Mouse (Mus musculus) kidney, embryonic 16.5 days (tissue): Measurements from ENCODE around the gene Ggct. TPM values are rescaled to one million over a fixed set of nuclear protein-coding genes. Genes with fewer than 3 reads are reported as not detected.

Experiments
- ATAC-seq: fragments of 200-750 bp; cut with Nextera tagmentation; 2 replicates; pipeline ENCODE4 v1.8.0; 2017; ENCODE audit warnings: moderate TSS enrichment; ENCODE audit not compliant: low FRiP score, low TSS enrichment
- H3K27ac ChIP-seq: fragments of 300-500 bp; sonication (generic); 2 replicates; pipeline ENCODE4 v1.5.1; 2014; ENCODE audit warnings: low read length
- H3K27me3 ChIP-seq: fragments of 300-500 bp; sonication (generic); 2 replicates; pipeline ENCODE4 v1.6.1; 2014; ENCODE audit warnings: low read length, control low read depth, mixed read lengths; ENCODE audit not compliant: insufficient read depth
- H3K36me3 ChIP-seq: fragments of 300-500 bp; sonication (generic); 2 replicates; pipeline ENCODE4 v1.6.1; 2014; ENCODE audit warnings: low read length, control low read depth, mixed read lengths; ENCODE audit not compliant: insufficient read depth
- H3K4me1 ChIP-seq: fragments of 300-500 bp; sonication (generic); 2 replicates; pipeline ENCODE4 v1.6.1; 2014; ENCODE audit warnings: low read length, control low read depth, mixed read lengths; ENCODE audit not compliant: insufficient read depth
- H3K4me2 ChIP-seq: fragments of 300-500 bp; sonication (generic); replicated peaks from 2 replicates; pipeline ENCODE4 v1.6.1; 2014; ENCODE audit warnings: low read depth, low read length
- H3K4me3 ChIP-seq: fragments of 300-500 bp; sonication (generic); 2 replicates; pipeline ENCODE4 v1.5.1; 2014; ENCODE audit warnings: mild to moderate bottlenecking, low read length
- H3K9ac ChIP-seq: fragments of 300-500 bp; sonication (generic); replicated peaks from 2 replicates; pipeline ENCODE4 v1.6.1; 2014; ENCODE audit warnings: low read length
- H3K9me3 ChIP-seq: fragments of 300-500 bp; sonication (generic); 2 replicates; pipeline ENCODE4 v1.6.1; 2016; ENCODE audit warnings: low read length, control low read depth
- WGBS: fragments of 180-500 bp; shearing (Covaris S2); extraction: QIAGEN DNeasy Blood & Tissue Kit; methylation state at CpG from one replicate; pipeline ENCODE4 v1.1.7; 2014; 5-methylcytosine and 5-hydroxymethylcytosine counted together
- polyA plus RNA-seq: library from polyadenylated mRNA; unstranded; fragments of >200 nt; fragmentation: Nextera tagmentation; extraction: Ambion mirVana; gene quantifications from 2 replicates; pipeline ENCODE4 v1.2.1, GENCODE M21; 2015

The Ggct gene
- polyA plus RNA-seq: 7.9 and 9.8 TPM in 2 replicates

DNA sequence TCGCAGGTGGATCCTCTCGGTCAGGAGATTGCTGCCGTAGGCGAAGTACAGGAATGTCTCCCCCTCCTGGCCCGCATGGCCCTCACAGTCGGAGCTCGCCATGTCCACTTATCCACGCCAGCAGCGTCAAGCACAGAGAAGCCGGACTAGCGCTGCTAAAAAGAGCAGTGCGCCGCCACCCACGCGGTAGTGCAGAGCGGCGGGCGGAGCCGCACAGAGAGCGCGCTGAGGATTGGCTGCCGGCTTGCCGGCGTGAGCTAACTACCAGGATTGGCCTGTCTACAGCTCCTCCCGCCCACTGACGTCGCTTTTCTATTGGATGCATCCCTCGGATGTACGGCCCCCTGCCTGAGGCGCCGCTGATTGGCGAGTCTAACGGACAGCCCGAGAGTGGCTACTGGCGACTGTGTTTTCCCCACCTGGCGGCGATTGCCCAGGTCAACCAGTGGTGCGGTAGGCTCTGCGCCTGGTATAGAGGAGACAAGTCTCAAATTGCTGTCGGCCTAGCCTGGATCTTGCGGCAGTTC, at the start of gene Ggct:
TSS of gene Ggct (minus strand) at position 217 of the 527 bp plus-strand sequence.
- peaks cover 6% of the 10 kb centered on the region; the same call in 1 of the 2 replicates for H3K4me1 ChIP-seq
- H3K27me3 ChIP-seq: no peaks in the 10 kb centered on the region
- peak within 1 kb of the TSS; percentile 87 for H3K4me2 ChIP-seq
- ATAC-seq: peak; percentile 100
- peak within 1 kb of the TSS; percentile 61 for H3K9ac ChIP-seq
- no peaks in the 10 kb centered on the region for H3K36me3 ChIP-seq
- WGBS: under 1% methylated on average over 41 of the region's 41 CpGs
- H3K27ac ChIP-seq: peak within 1 kb of the TSS; percentile 22; the same call in 1 of the 2 replicates
- peak within 1 kb of the TSS; percentile 50 for H3K4me3 ChIP-seq
- H3K9me3 ChIP-seq: no peaks in the 10 kb centered on the region

DNA sequence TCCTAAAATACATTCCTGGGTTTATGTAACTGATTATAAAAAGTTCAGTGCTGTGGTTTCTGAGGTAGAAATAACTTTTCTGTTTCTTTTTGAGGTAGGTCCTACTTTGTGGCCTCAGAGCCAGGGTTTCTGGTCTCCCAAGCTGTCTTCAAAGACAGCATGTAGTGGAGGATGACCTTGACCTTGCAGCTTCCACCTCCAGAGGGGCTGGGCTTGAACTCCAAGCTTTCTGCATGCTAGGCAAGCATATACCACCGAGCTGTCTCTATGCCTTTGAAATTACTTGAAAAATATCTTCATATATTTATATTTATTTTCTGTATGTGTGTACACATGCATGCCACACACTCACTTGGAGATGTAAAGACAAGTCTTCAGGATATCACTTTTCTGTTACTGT, 47.3 kb upstream of the Ggct start:
- H3K36me3 ChIP-seq: no peaks in the 10 kb centered on the region
- no peaks in the 10 kb centered on the region for H3K27me3 ChIP-seq
- 71% methylated on average over 1 of the region's 1 CpGs for WGBS
- no peak for ATAC-seq
- no peak overlapping the region for H3K9ac ChIP-seq
- no peak overlapping the region for H3K4me2 ChIP-seq
- no peak overlapping the region for H3K4me3 ChIP-seq
- H3K27ac ChIP-seq: no peak overlapping the region
- H3K4me1 ChIP-seq: peaks cover 16% of the 10 kb centered on the region
- H3K9me3 ChIP-seq: no peaks in the 10 kb centered on the region

DNA sequence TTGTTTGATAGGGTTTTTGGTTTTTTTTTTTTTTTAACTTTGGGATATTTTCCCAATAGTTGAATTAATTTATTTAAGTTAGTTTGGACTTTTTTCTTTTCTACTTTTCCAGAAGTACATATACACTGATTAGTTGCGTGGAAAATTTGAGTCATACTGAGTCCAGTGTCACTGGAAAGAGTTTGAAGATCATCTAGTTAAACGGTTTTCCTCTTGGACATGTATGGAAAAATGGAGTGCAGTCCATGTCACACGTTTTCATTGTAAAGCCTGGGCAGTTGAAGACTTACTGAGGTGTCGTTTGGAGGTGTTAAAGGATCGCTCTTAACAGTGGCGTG, 46.7 kb upstream of the Ggct start:
- ATAC-seq: no peak
- no peaks in the 10 kb centered on the region for H3K9me3 ChIP-seq
- WGBS: 64% methylated on average over 6 of the region's 6 CpGs

DNA sequence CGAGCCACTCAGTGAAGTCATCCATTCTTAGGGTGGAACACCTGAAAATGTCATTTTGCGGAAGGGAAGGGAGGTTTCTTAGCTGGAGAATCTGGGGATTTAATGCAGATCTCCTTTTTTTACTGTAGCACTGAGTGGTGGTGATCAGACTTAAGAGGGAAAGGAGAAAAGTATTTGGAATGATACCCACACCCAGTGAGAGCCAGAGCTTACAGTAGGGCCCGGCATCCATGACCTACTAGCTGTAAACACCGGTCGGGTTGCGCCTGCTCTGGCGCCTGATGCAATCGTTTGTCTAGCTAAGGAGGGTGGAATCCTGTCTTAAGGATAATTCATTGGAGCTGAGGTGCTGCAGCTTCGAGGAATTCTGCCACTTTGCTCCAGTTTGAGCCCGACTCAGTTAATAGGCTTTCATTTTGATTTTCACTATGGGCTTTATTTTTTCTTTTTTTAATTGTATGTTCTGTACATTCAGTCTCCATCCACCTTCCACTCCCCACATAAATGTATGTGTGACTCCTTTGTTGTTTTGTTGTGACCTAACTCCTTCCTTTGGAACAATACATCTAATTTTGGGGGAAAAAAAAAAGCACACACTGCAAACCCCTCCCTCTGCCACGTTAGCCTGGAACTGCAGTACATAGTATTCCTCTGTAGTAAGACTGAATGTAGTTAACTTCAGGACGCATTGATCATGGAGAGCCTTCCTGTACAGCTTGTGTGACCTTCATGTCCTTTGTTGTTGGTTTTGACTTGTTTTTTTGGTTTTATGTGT, 46.1 kb upstream of the Ggct start:
- H3K4me1 ChIP-seq: peaks cover 16% of the 10 kb centered on the region
- no peaks in the 10 kb centered on the region for H3K9me3 ChIP-seq
- H3K4me3 ChIP-seq: peak overlapping the region; percentile 82
- H3K4me2 ChIP-seq: peak overlapping the region; percentile 82
- WGBS: 3% methylated on average over 12 of the region's 12 CpGs
- H3K27ac ChIP-seq: peak overlapping the region; percentile 81
- no peak for ATAC-seq
- H3K36me3 ChIP-seq: no peaks in the 10 kb centered on the region
- no peaks in the 10 kb centered on the region for H3K27me3 ChIP-seq
- peak overlapping the region; percentile 97 for H3K9ac ChIP-seq

More for the DNA sequence above, 46.7 kb upstream of the Ggct start:
- Histone ChIP-seq H3K27me3 (no peaks in the 10 kb centered on the region), H3K27ac (no peak overlapping the region), H3K9ac (peak overlapping the region; percentile 97; the same call in 1 of the 2 replicates), H3K4me3 (peak overlapping the region; percentile 82), H3K4me1 (peaks cover 16% of the 10 kb centered on the region), H3K4me2 (peak overlapping the region; percentile 82), H3K36me3 (no peaks in the 10 kb centered on the region)

DNA sequence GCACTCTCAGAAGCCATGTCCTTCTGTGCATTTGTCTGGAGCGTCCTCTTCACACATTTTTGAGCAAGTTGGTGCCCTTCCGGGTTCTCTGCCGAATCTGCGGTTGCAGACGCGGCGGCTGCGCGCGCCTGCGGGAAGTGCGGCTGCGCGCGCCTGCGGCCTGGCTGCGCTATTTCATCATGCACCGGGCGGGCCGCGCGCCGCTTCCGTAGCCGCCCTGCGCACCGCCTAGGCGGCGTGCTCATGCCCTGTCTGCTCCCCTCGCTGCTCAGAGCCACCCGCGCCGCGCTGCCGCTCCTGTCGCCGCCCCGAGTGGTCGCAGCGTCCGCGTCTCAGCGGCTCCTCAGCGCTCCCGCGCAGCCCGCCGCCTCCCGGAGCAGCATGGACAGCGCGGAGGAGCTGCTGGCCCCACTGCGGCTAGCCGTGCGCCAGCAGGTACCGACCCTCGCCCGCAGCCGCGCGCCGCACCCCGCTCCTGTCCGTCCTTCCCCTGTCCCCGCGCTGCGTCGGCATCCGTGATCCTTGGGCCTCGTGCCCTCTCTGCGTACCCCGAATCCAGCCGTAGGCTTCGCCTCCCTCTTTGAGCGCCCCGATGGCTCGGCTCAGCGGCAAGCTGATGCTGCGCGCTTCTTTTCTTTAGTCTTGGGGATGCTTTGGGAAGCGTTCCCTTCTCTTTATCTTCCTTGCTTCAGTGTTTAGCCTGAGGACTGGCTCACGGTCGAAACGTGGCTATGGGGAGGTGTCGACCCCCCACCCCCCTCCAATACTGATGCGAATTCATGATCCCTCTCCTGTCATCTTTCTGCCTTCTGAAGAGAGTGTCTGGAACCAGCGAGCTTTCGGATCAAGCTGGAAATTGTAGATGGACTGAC, 45.3 kb upstream of the Ggct start, which contains the start of gene Gars:
TSS of gene Gars (plus strand) at position 209 of the 872 bp plus-strand sequence.
- H3K9ac ChIP-seq: peak within 1 kb of the TSS; percentile 97
- H3K4me3 ChIP-seq: peak within 1 kb of the TSS; percentile 82
- 0% methylated on average over 87 of the region's 87 CpGs for WGBS
- H3K36me3 ChIP-seq: no peaks in the 10 kb centered on the region
- H3K27ac ChIP-seq: peak within 1 kb of the TSS; percentile 81
- ATAC-seq: peak; percentile 95
- peaks cover 12% of the 10 kb centered on the region for H3K4me1 ChIP-seq
- peak within 1 kb of the TSS; percentile 82 for H3K4me2 ChIP-seq
- H3K27me3 ChIP-seq: no peaks in the 10 kb centered on the region
- no peaks in the 10 kb centered on the region for H3K9me3 ChIP-seq

DNA sequence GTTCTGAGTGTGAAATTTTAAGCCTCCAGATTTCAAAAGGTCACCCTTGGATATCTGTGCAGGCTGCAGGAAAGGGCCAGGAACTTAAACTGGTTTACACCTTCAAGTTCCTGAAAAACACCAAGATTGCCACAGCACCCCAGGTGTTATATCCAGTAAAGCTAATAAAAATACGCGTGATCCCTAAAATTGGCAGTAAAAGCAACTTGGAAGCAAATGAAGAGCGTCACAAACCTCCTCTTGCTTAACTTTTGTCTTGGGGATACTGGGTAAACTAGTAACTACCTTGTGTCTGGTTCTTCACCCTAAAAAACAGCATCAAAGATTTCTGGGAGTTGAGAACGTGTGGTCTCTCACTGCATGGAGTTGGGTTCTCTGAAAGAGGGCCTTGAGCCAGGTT, 44.0 kb upstream of the Ggct start:
- Histone ChIP-seq H3K9ac (no peak overlapping the region), H3K4me2 (no peak overlapping the region), H3K27ac (no peak overlapping the region), H3K36me3 (no peaks in the 10 kb centered on the region), H3K4me1 (peaks cover 7% of the 10 kb centered on the region), H3K4me3 (no peak overlapping the region), H3K27me3 (no peaks in the 10 kb centered on the region), H3K9me3 (no peaks in the 10 kb centered on the region)
- no peak for ATAC-seq
- WGBS: 90% methylated on average over 4 of the region's 4 CpGs

DNA sequence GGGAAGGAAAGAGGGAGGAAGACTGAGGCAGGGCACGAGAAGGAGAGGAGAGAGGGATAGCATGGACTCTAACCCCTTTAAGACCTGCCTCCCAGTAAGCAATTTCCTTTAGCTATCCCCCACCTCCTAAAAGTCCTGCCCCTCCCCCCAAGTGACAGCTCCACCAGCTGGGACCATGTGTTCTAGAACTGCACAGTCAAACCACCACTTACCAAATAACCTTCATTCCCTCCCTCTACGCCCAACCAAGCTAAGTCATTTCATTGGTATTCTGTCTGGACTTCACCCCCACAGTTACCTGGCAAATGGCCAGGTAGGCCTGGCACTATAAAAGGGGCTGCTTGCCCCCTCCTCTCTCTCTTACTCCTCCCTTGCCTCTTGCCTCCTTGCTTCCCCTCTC, 34.9 kb upstream of the Ggct start:
- ATAC-seq: no peak
- Histone ChIP-seq H3K9ac (no peak overlapping the region), H3K27ac (no peak overlapping the region), H3K4me3 (no peak overlapping the region), H3K9me3 (no peaks in the 10 kb centered on the region), H3K27me3 (no peaks in the 10 kb centered on the region), H3K36me3 (no peaks in the 10 kb centered on the region), H3K4me1 (no peaks in the 10 kb centered on the region), H3K4me2 (no peak overlapping the region)
- 69% methylated on average over 2 of the region's 2 CpGs for WGBS

DNA sequence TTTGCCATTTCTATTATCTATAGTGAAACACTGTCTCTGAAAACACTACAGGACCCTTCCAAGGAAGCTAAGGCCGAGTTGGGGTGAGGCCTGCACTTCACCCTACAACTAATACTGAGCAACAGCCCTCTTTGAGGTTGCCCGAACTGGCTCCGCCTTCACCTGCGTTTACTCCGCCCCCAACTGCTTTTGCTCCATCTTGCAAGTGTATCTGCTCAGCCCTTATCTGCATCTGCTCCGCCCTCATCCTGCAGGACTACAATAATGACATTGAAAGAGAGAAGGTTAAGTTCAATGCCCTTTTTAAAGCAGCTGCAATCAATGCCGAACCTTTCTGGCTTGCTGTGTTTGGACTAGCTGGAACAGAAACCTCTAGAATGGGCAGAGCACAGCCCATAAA, 29.1 kb upstream of the Ggct start:
- no peak overlapping the region for H3K4me3 ChIP-seq
- no peak overlapping the region for H3K27ac ChIP-seq
- H3K4me1 ChIP-seq: peaks cover 1% of the 10 kb centered on the region; the same call in 1 of the 2 replicates
- no peak overlapping the region for H3K9ac ChIP-seq
- no peak for ATAC-seq
- H3K4me2 ChIP-seq: no peak overlapping the region
- no peaks in the 10 kb centered on the region for H3K27me3 ChIP-seq
- no peaks in the 10 kb centered on the region for H3K36me3 ChIP-seq
- no peaks in the 10 kb centered on the region for H3K9me3 ChIP-seq
- 87% methylated on average over 7 of the region's 7 CpGs for WGBS

DNA sequence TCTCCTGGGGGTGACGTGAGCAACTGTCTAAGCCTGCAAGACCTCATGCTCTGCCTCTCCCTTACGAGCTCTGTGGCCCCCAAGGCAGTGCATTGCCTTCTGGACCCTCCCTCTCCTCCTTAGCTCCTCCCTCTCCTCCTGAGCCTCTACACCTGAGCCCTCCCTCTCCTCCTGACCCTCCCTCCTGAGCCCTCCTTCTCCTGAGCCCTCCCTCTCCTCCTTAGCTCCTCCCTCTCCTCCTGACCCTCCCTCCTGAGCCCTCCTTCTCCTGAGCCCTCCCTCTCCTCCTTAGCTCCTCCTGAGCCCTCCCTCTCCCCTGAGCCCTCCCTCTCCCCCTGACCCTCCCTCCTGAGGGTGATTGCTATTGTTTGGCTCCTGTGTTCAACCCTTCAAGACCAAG, 25.7 kb upstream of the Ggct start:
- no peaks in the 10 kb centered on the region for H3K27me3 ChIP-seq
- H3K4me1 ChIP-seq: peaks cover 4% of the 10 kb centered on the region; the same call in 1 of the 2 replicates
- ATAC-seq: no peak
- H3K36me3 ChIP-seq: no peaks in the 10 kb centered on the region
- no peak overlapping the region for H3K4me2 ChIP-seq
- H3K9ac ChIP-seq: no peak overlapping the region
- H3K27ac ChIP-seq: no peak overlapping the region
- 70% methylated on average over 2 of the region's 2 CpGs for WGBS
- H3K4me3 ChIP-seq: no peak overlapping the region
- H3K9me3 ChIP-seq: no peaks in the 10 kb centered on the region
